Mouse (Mus musculus) mouse embryonic stem cell (cell line): ENCODE measurements around the gene Rabggta.

Experiments
- in situ Hi-C, 2 experiments: fragments of 300-500 bp; cut with MboI; formaldehyde crosslinking; loops; 1 replicate in 1 of 2; 3 replicates in 1 of 2; pipeline ENCODE4 v1.14.3; 2019 to 2020; ENCODE audit warnings: low sequenced_read_pairs in 2 of 2, low pct_unique_long_range_greater_than_20kb in 1 of 2, mixed read lengths in 1 of 2; ENCODE audit not compliant: unreplicated experiment in 1 of 2

Gene Rabggta

DNA sequence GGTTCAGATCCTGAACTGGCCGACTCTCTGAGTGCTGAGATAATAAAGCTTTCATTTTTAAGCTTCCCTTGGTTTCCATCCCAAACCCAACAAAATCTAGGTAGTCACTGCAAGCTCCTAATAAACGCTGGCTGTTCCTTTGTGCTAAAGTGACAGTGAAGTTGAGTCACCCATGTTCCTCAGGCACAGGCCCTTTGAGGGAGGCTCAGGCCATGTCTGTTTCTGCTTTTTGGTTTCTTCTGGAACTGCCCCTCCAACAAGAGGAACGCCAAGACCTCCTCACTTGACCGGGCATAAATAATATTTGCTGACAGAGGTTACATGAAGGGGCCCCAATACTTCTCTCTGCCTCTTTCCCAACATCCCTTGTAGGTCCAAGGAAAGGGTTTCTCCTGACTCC is 13.7 kb upstream of the Rabggta start:
- in situ Hi-C loops, result no loop called here

GRCm38 (mm10) chr14:55735334-55735733 is 13.3 kb upstream of the Rabggta start:
- in situ Hi-C loops, result no loop called here

DNA sequence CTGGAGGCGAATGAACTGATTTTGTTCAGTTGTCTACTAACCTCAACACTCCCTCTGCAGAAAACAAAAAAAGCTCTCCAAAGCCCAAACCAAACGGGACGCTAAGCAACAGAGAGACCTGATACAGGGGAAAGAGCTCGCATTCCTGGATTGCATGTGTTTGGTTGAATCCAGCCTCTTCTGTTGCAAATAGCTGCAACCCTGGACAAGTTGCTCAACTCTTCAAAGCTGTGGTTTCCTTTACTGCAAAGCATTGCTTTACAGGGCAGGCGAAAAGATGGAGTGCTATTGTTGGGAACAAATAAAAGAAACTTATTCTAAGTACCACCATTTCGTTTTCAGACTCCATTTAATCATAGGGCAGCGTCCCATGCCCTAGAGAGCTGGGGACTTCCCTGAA is 12.8 kb upstream of the Rabggta start:
- in situ Hi-C loops, result no loop called here

- in situ Hi-C loops, result no loop called here
Observed at GRCm38 (mm10) chr14:55733889-55734288, 11.8 kb upstream of the Rabggta start.

DNA sequence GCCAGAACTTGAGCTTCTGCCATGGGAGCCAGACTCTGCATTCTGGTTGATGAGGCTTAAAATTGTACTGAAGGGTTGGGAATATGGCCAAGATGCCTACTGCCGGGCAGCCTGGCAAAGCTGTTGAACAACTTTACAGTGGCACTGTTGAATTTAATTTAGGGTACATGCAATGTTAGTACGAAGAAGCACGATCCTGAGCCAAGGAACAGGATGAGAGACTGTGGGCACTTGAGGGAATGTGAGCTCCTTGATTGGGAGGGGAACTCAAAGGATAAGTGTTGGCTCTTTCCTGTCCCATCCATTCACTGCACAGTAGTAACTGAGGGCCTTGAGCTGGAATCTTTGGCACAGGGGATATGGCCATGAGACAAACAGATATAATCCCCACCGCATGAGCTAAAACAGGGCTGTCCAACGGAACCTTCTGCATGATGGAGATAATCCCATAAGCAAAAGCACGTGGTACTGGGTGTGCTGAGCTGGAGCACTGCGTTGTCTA is 8.5 kb upstream of the Rabggta start:
- in situ Hi-C loops, result no loop called here

- in situ Hi-C loops, result no loop called here
Observed at GRCm38 (mm10) chr14:55730116-55730515, 8.1 kb upstream of the Rabggta start.

GRCm38 (mm10) chr14:55727889-55728685 is 6.0 kb upstream of the Rabggta start:
- in situ Hi-C loops, result no loop called here

- in situ Hi-C loops, result no loop called here
Observed at GRCm38 (mm10) chr14:55726261-55726660, 4.2 kb upstream of the Rabggta start.

- in situ Hi-C loops, result no loop called here
Observed at GRCm38 (mm10) chr14:55724411-55724871, 2.4 kb upstream of the Rabggta start.

GRCm38 (mm10) chr14:55723433-55723832 is 1.4 kb upstream of the Rabggta start:
- in situ Hi-C loops, result no loop called here

DNA sequence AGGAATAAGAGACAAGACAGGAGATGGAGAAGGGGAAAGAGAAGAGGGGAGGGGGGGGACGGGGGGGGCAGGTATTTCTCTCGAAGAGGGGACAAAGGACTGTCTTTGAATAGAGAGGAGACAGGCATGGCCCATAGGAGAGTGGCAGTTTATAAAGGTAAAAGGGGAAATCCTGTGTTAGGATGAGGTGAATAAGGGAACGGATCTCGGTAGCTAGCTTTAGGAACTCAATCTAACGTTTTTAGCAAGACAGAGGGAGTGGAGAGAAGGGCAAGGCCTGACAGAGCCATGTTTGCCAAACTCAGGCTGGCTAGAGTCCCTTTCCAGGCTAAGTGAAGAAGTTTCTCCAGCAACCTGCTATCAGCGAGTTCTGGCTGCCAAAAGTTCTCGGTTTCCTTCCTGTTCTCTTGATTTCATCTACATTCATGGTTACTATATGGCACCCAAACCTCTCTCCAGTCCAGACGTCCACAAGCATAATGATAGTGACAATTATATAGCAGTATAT is 429 bp upstream of the Rabggta start:
- in situ Hi-C loops, result no loop called here

GRCm38 (mm10) chr14:55721076-55721475 is 987 bp downstream of the Rabggta start:
- in situ Hi-C loops, result no loop called here

- in situ Hi-C loops, result no loop called here
Observed at GRCm38 (mm10) chr14:55720666-55721065, 1.4 kb downstream of the Rabggta start.

GRCm38 (mm10) chr14:55719737-55720136 is 2.3 kb downstream of the Rabggta start:
- in situ Hi-C loops, result no loop called here

- in situ Hi-C loops, result no loop called here
Observed at GRCm38 (mm10) chr14:55716884-55717283, 5.2 kb downstream of the Rabggta start.

GRCm38 (mm10) chr14:55716271-55716670 is 5.8 kb downstream of the Rabggta start:
- in situ Hi-C loops, result no loop called here

- in situ Hi-C loops, result no loop called here
Observed at GRCm38 (mm10) chr14:55714893-55715292, 7.2 kb downstream of the Rabggta start.

GRCm38 (mm10) chr14:55713729-55714122 is 8.3 kb downstream of the Rabggta start, which contains the start of gene Tgm1:
Tgm1 (minus strand) TSS chr14:55713926.
- in situ Hi-C loops, result no loop called here

DNA sequence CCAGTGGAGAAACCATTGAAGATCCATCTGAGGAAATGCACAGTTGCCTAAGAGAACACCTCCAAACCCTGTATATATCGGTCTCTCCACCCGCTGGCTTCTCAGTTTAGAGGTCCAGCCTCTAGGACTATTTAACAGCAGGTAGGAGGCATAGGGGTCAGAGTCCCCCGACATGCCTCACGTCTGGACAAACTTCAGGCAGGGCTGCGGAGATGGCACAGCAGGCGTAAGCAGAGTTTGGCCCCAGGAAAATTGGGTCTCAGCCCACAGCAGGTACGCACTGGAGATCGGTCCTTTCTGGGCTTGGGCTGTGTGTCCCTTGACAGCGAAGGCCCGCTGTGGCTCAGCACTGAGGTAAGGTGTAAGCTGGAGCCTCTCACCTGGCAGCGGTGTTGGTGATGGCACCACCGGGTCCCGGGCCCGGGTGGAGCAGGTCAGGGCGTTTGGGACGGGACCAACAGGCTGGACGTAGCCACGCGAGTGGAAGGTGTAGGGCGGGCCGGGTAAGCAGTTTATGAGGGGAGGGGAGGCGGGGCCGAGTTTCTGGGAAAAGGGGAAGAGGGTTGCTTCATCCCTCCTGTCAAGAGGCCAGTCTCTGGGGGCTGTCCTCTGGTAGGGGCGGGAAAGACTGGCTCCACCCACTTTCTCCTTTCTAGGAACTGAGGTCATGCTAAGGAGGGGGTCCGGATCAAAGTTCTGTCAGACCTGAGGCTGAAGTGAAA is 8.9 kb downstream of the Rabggta start:
- in situ Hi-C loops, result no loop called here
